Mouse (Mus musculus) urinary bladder, postnatal 4 days (tissue): ENCODE data around the gene Zdhhc9.

Experiments used
- DNase-seq, 2 experiments: peaks; one replicate each; pipeline ENCODE4 v3.0.0; 2021 to 2022; ENCODE audit warnings: low spot score in 2 of 2

Zdhhc9 gene

GRCm38 (mm10) chrX:48170368-48170767 lies 38.3 kb downstream of the Zdhhc9 start:
- DNase-seq = no peak

GRCm38 (mm10) chrX:48169892-48170291 lies 38.8 kb downstream of the Zdhhc9 start:
- no peak for DNase-seq

- DNase-seq = no peak
Observed at GRCm38 (mm10) chrX:48158229-48158919, 50.3 kb downstream of the Zdhhc9 start.

- DNase-seq = no peak
Observed at GRCm38 (mm10) chrX:48157396-48157795, 51.3 kb downstream of the Zdhhc9 start.

GRCm38 (mm10) chrX:48155489-48155888 lies 53.2 kb downstream of the Zdhhc9 start:
- no peak for DNase-seq

- no peak for DNase-seq
Observed at GRCm38 (mm10) chrX:48153949-48154348, 54.7 kb downstream of the Zdhhc9 start.

GRCm38 (mm10) chrX:48153414-48153813 lies 55.3 kb downstream of the Zdhhc9 start:
- no peak for DNase-seq

- no peak for DNase-seq
Observed at GRCm38 (mm10) chrX:48152106-48152505, 56.6 kb downstream of the Zdhhc9 start.

GRCm38 (mm10) chrX:48147741-48148186 lies 60.9 kb downstream of the Zdhhc9 start:
- DNase-seq = no peak

- DNase-seq = no peak
Observed at GRCm38 (mm10) chrX:48147226-48147625, 61.5 kb downstream of the Zdhhc9 start.

GRCm38 (mm10) chrX:48146262-48146661 lies 62.4 kb downstream of the Zdhhc9 start, which contains the start of gene Sash3:
Gene Sash3, plus strand, starts transcription at chrX:48146436.
- DNase-seq = no peak

GRCm38 (mm10) chrX:48143415-48144335 lies 65.0 kb downstream of the Zdhhc9 start:
- DNase-seq = no peak

- DNase-seq = no peak
Observed at GRCm38 (mm10) chrX:48141481-48141880, 67.2 kb downstream of the Zdhhc9 start.

- no peak for DNase-seq
Observed at GRCm38 (mm10) chrX:48140286-48140877, 68.3 kb downstream of the Zdhhc9 start.

- no peak for DNase-seq
Observed at GRCm38 (mm10) chrX:48139368-48140285, 69.1 kb downstream of the Zdhhc9 start.

- DNase-seq = no peak
Observed at GRCm38 (mm10) chrX:48138539-48139275, 70.0 kb downstream of the Zdhhc9 start.

- no peak for DNase-seq
Observed at GRCm38 (mm10) chrX:48138011-48138410, 70.7 kb downstream of the Zdhhc9 start.

- no peak for DNase-seq
Observed at GRCm38 (mm10) chrX:48136935-48137334, 71.7 kb downstream of the Zdhhc9 start.

GRCm38 (mm10) chrX:48129167-48129566 lies 79.5 kb downstream of the Zdhhc9 start:
- no peak for DNase-seq

- DNase-seq = no peak
Observed at GRCm38 (mm10) chrX:48127502-48128218, 81.0 kb downstream of the Zdhhc9 start.
